ENCODE assay signal across 9 mouse cellular contexts in genomic region chr9:39508998-39509397, GRCm38 (mm10). TPM values are rescaled to one million over a fixed set of nuclear protein-coding genes. Genes with fewer than 3 reads are reported as not detected.
DNase-seq lines count a peak whose midpoint lies in the region; ATAC-seq and TF ChIP-seq lines count a peak whose summit lies in the region.
"Had no signal": no experiment of that assay in that cellular context is flagged by ENCODE, and none has a peak within 500 bp of the region (broad histone marks: within the 10 kb centered on the region; RNA-seq: fewer than 3 reads in every experiment).

No protein-coding gene starts in this region.

- peak; percentile 7 for DNase-seq in gastrocnemius, adult 18-20 months (ENCODE audit: low spot score)
- DNase-seq in gastrocnemius, adult 8-10 months (ENCODE audit: low spot score in 2 of 2): no peak
- peak; percentile 76 for DNase-seq in NIH3T3 (ENCODE audit: low read depth)
- peak; percentile 81 for DNase-seq in embryo, embryonic 10.5 days (ENCODE audit: low spot score)
- DNase-seq in heart, postnatal 4 days: peak; percentile 59
- peak; percentile 22 to 82 for DNase-seq in layer of hippocampus, postnatal 25 days (ENCODE audit: extremely low spot score in 1 of 2, low spot score in 1 of 2)
- DNase-seq in midbrain, postnatal 0 days (ENCODE audit: low spot score): peak; percentile 85

- no peaks in the 10 kb centered on the region for H3K9me3 ChIP-seq in midbrain, postnatal 0 days (ENCODE audit: low read length)
- H3K9me3 ChIP-seq: heart, embryonic 15.5 days had no signal

- no peaks in the 10 kb centered on the region for H3K4me1 ChIP-seq in midbrain, postnatal 0 days (ENCODE audit: insufficient read depth, low read length)
- H3K4me1 ChIP-seq: heart, embryonic 15.5 days had no signal

- H3K27me3 ChIP-seq in midbrain, postnatal 0 days (ENCODE audit: insufficient read depth, low read length): no peaks in the 10 kb centered on the region
- H3K27me3 ChIP-seq: heart, embryonic 15.5 days had no signal

- H3K4me2 ChIP-seq in midbrain, postnatal 0 days (ENCODE audit: low read depth, low read length, poor library complexity, severe bottlenecking): no peak overlapping the region
- H3K4me2 ChIP-seq: heart, embryonic 15.5 days had no signal

- no peaks in the 10 kb centered on the region for H3K36me3 ChIP-seq in midbrain, postnatal 0 days (ENCODE audit: insufficient read depth, low read length)
- H3K36me3 ChIP-seq: heart, embryonic 15.5 days had no signal

- peak; percentile 92 for TF ChIP-seq CTCF in midbrain, postnatal 0 days (IDR thresholded peaks at IDR 0.05)

- no peak overlapping the region for H3K27ac ChIP-seq in midbrain, postnatal 0 days (ENCODE audit: low read depth, low read length)
- H3K27ac ChIP-seq: heart, embryonic 15.5 days had no signal

- WGBS in midbrain, postnatal 0 days: 6% methylated on average over 6 of the region's 6 CpGs

- no peak overlapping the region for H3K4me3 ChIP-seq in midbrain, postnatal 0 days (ENCODE audit: low read depth, low read length)
- H3K4me3 ChIP-seq: heart, embryonic 15.5 days had no signal

- peak; percentile 60; the same call in 1 of the 2 replicates for ATAC-seq in midbrain, postnatal 0 days (ENCODE audit: low FRiP score)
- no peak for ATAC-seq in inflammation-experienced regulatory T-cells, adult 6 months

- H3K9ac ChIP-seq in midbrain, postnatal 0 days (replicated peaks; ENCODE audit: low read length, poor library complexity, severe bottlenecking): no peak overlapping the region
- H3K9ac ChIP-seq: heart, embryonic 15.5 days had no signal

RNA-seq across cellular contexts. Expression of gene Olfr957, which starts 6.6 kb away (rescaled TPM):
- not detected for total RNA-seq in gastrocnemius, adult 18-20 months (2021)
- not detected for total RNA-seq in gastrocnemius, adult 8-10 months (2022)
- not detected for total RNA-seq in heart, postnatal 4 days (2021)
- total RNA-seq in layer of hippocampus, postnatal 25 days (2021): not detected
- not detected in 2 replicates for total RNA-seq in midbrain, postnatal 0 days (2014; rRNA removed)
- not detected in 2 replicates for polyA plus RNA-seq in midbrain, postnatal 0 days (2015; fragmentation: Nextera tagmentation; extraction: Ambion mirVana)
- not detected for polyA plus RNA-seq in inflammation-experienced regulatory T-cells, adult 6 months (2017; shearing (Covaris generic))
- polyA plus RNA-seq: heart, embryonic 15.5 days had no signal

RNA-seq across cellular contexts. Expression of gene Olfr44, which starts 15.2 kb away (rescaled TPM):
- not detected for total RNA-seq in gastrocnemius, adult 18-20 months (2021)
- total RNA-seq in gastrocnemius, adult 8-10 months (2022): not detected
- total RNA-seq in heart, postnatal 4 days (2021): not detected
- total RNA-seq in layer of hippocampus, postnatal 25 days (2021): not detected
- not detected in 2 replicates for total RNA-seq in midbrain, postnatal 0 days (2014; rRNA removed)
- not detected in 2 replicates for polyA plus RNA-seq in midbrain, postnatal 0 days (2015; fragmentation: Nextera tagmentation; extraction: Ambion mirVana)
- polyA plus RNA-seq in inflammation-experienced regulatory T-cells, adult 6 months (2017; shearing (Covaris generic)): not detected
- polyA plus RNA-seq: heart, embryonic 15.5 days had no signal

RNA-seq across cellular contexts. Expression of gene Olfr955, which starts 37.3 kb away (rescaled TPM):
- total RNA-seq in gastrocnemius, adult 18-20 months (2021): not detected
- not detected for total RNA-seq in gastrocnemius, adult 8-10 months (2022)
- not detected for total RNA-seq in heart, postnatal 4 days (2021)
- total RNA-seq in layer of hippocampus, postnatal 25 days (2021): not detected
- total RNA-seq in midbrain, postnatal 0 days (2014; rRNA removed): not detected in 2 replicates
- not detected in 2 replicates for polyA plus RNA-seq in midbrain, postnatal 0 days (2015; fragmentation: Nextera tagmentation; extraction: Ambion mirVana)
- polyA plus RNA-seq in inflammation-experienced regulatory T-cells, adult 6 months (2017; shearing (Covaris generic)): not detected
- polyA plus RNA-seq: heart, embryonic 15.5 days had no signal

RNA-seq across cellular contexts. Expression of gene Olfr958, which starts 44.9 kb away (rescaled TPM):
- not detected for total RNA-seq in gastrocnemius, adult 18-20 months (2021)
- total RNA-seq in gastrocnemius, adult 8-10 months (2022): not detected
- total RNA-seq in heart, postnatal 4 days (2021): not detected
- total RNA-seq in layer of hippocampus, postnatal 25 days (2021): not detected
- not detected in 2 replicates for total RNA-seq in midbrain, postnatal 0 days (2014; rRNA removed)
- not detected in 2 replicates for polyA plus RNA-seq in midbrain, postnatal 0 days (2015; fragmentation: Nextera tagmentation; extraction: Ambion mirVana)
- not detected for polyA plus RNA-seq in inflammation-experienced regulatory T-cells, adult 6 months (2017; shearing (Covaris generic))
- polyA plus RNA-seq: heart, embryonic 15.5 days had no signal

RNA-seq across cellular contexts. Expression of gene Olfr954, which starts 52.5 kb away (rescaled TPM):
- not detected for total RNA-seq in gastrocnemius, adult 18-20 months (2021)
- not detected for total RNA-seq in gastrocnemius, adult 8-10 months (2022)
- total RNA-seq in heart, postnatal 4 days (2021): not detected
- not detected for total RNA-seq in layer of hippocampus, postnatal 25 days (2021)
- not detected in 2 replicates for total RNA-seq in midbrain, postnatal 0 days (2014; rRNA removed)
- polyA plus RNA-seq in midbrain, postnatal 0 days (2015; fragmentation: Nextera tagmentation; extraction: Ambion mirVana): not detected in 2 replicates
- not detected for polyA plus RNA-seq in inflammation-experienced regulatory T-cells, adult 6 months (2017; shearing (Covaris generic))
- polyA plus RNA-seq: heart, embryonic 15.5 days had no signal

Comparison
In these comparisons a context has a peak if more than half of its experiments do, and no peak if none do; other contexts are left out.
1. DNase-seq: peak in gastrocnemius, adult 18-20 months (single experiment), NIH3T3 (single experiment), embryo, embryonic 10.5 days (single experiment), heart, postnatal 4 days (single experiment), layer of hippocampus, postnatal 25 days (2 of 2) and midbrain, postnatal 0 days (single experiment); none in gastrocnemius, adult 8-10 months (0 of 2).